Mouse (Mus musculus): ENCODE data around the gene Akain1.

DNA sequence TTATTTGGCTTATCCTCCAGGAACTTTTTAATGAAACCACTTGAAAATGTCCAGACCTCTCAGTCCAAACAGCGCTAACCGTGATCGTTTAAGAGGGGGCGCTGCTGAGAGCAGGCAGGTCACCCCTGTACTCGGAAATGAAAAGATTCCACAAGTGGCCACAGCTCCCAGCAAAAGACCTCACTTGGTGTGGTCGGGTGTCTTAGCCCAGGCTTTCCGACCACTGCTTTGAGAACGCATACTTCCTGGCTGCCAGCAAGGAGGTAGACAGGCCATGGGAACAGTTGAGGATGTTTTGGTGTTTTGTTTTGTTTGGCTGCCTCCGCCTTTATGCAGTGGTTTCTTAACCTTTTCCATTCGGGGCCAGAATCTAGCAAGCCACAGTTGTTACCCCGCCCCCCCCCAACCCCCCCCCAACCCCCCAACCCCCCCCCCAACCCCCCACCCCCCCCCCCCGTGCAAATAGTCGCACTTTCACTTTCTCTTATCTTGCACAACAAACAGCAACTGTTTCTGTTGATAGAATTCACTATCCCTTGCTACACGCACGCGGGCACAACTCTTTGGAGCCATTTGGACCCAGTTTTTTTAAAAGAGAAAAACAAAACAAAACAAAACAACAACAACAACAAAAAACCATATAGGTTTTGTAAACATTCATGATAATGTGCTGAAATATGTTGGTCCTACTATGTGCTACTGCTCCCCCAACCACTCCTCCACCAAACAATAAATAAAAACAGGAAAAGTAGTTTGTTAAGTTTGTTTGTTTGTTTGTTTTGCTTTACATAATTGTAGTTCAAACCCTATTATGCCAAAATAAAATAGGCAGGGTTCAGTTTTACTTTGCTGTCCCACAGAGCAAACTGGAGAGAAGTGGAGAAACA is 42.7 kb upstream of the Akain1 start:
- TF ChIP-seq CTCF (IDR thresholded peaks at IDR 0.05; ENCODE audit: control insufficient read depth, insufficient read depth, insufficient read length) (no peak), USF1 (IDR thresholded peaks at IDR 0.05; ENCODE audit: low read depth) (no peak), MAX (IDR thresholded peaks at IDR 0.05) (no peak), MYOD1 (IDR thresholded peaks at IDR 0.05; ENCODE audit: control insufficient read depth, insufficient read length, low read depth) (no peak)

Measured in C2C12 (cell line).